Mouse (Mus musculus) MEL (cell line): ENCODE measurements around the gene Il20ra. TPM values are rescaled to one million over a fixed set of nuclear protein-coding genes. Genes with fewer than 3 reads are reported as not detected.
A peak's percentile ranks its signal among the peaks of the same experiment; 100 is the strongest.

ENCODE experiments used
- DNase-seq: peaks from one replicate; pipeline ENCODE4 v3.0.0; 2011; ENCODE audit warnings: low read depth, low spot score
- H3K27ac ChIP-seq: 2 replicates; pipeline ENCODE4 v1.5.1; 2012; ENCODE audit warnings: low read depth, mild to moderate bottlenecking, control low read depth, low read length, moderate library complexity; ENCODE audit not compliant: control insufficient read depth
- H3K27me3 ChIP-seq, 2 experiments: fragments of 150-350 bp in 1 of 2; sonication (generic) in 1 of 2; 2 replicates each; pipeline ENCODE4 v1.6.1; 2012; ENCODE audit warnings: low read length in 2 of 2, mild to moderate bottlenecking in 2 of 2, improper control_type of control experiment in 1 of 2, moderate library complexity in 1 of 2; ENCODE audit not compliant: insufficient read depth in 2 of 2, control insufficient read depth in 1 of 2
- H3K36me3 ChIP-seq, 2 experiments: 2 replicates each; pipeline ENCODE4 v1.6.1; 2012 to 2014; ENCODE audit warnings: low read length in 2 of 2, improper control_type of control experiment in 1 of 2, inconsistent platforms in 1 of 2, mild to moderate bottlenecking in 1 of 2; ENCODE audit not compliant: insufficient read depth in 2 of 2, control insufficient read depth in 1 of 2
- H3K4me1 ChIP-seq, 2 experiments: fragments of 150-350 bp in 1 of 2; sonication (generic) in 1 of 2; 2 replicates each; pipeline ENCODE4 v1.6.1; 2012; ENCODE audit warnings: low read length in 2 of 2, improper control_type of control experiment in 1 of 2, mild to moderate bottlenecking in 1 of 2; ENCODE audit not compliant: insufficient read depth in 2 of 2, control insufficient read depth in 1 of 2
- H3K4me3 ChIP-seq, 2 experiments: fragments of 150-350 bp in 1 of 2; sonication (generic) in 1 of 2; 2 replicates each; pipeline ENCODE4 v1.5.1; 2012; ENCODE audit warnings: low read depth in 2 of 2, low read length in 2 of 2, mild to moderate bottlenecking in 2 of 2, moderate library complexity in 2 of 2, control low read depth in 1 of 2, improper control_type of control experiment in 1 of 2; ENCODE audit not compliant: control insufficient read depth in 1 of 2, insufficient read depth in 1 of 2
- H3K79me2 ChIP-seq: 2 replicates; pipeline ENCODE4 v1.6.1; 2012; ENCODE audit warnings: mild to moderate bottlenecking, low read length, moderate library complexity; ENCODE audit not compliant: control insufficient read depth, poor library complexity, insufficient read depth
- H3K9ac ChIP-seq: 2 replicates; pipeline ENCODE4 v1.6.1; 2012; ENCODE audit warnings: low read depth, mild to moderate bottlenecking, control low read depth, low read length, moderate library complexity; ENCODE audit not compliant: control insufficient read depth, poor library complexity, severe bottlenecking
- H3K9me3 ChIP-seq: fragments of 150-350 bp; sonication (generic); replicated peaks from 2 replicates; pipeline ENCODE4 v1.6.1; 2012; ENCODE audit warnings: mild to moderate bottlenecking, low read length, improper control_type of control experiment, moderate library complexity; ENCODE audit not compliant: insufficient read depth
- BHLHE40 ChIP-seq: IDR thresholded peaks from 2 replicates; pipeline ENCODE4 v1.6.1; 2012; ENCODE audit warnings: low read depth, mild to moderate bottlenecking, inconsistent platforms, low read length, improper control_type of control experiment, borderline replicate concordance
- CHD1 ChIP-seq: IDR thresholded peaks from 2 replicates; pipeline ENCODE4 v1.6.1; 2012; ENCODE audit warnings: low read depth, mild to moderate bottlenecking, inconsistent platforms, low read length, improper control_type of control experiment
- CTCF ChIP-seq, 3 experiments: IDR thresholded peaks in 2 of 3; conservative IDR thresholded peaks in 1 of 3; 2 replicates each; pipeline ENCODE4 v1.5.1; 2011 to 2012; ENCODE audit warnings: low read length in 3 of 3, low read depth in 2 of 3, mild to moderate bottlenecking in 2 of 3, improper control_type of control experiment in 1 of 3, inconsistent platforms in 1 of 3, mixed read lengths in 1 of 3, moderate library complexity in 1 of 3; ENCODE audit not compliant: control insufficient read depth in 1 of 3, insufficient read depth in 1 of 3, poor library complexity in 1 of 3, severe bottlenecking in 1 of 3
- ELF1 ChIP-seq: IDR thresholded peaks from 2 replicates; pipeline ENCODE4 v1.6.1; 2014; ENCODE audit warnings: low read depth, mild to moderate bottlenecking, inconsistent platforms, low read length, improper control_type of control experiment, moderate library complexity
- ETS1 ChIP-seq: IDR thresholded peaks from 2 replicates; pipeline ENCODE4 v1.6.1; 2012; ENCODE audit warnings: low read depth, mild to moderate bottlenecking, inconsistent platforms, low read length, improper control_type of control experiment, moderate library complexity
- GABPA ChIP-seq: IDR thresholded peaks from 2 replicates; pipeline ENCODE4 v1.6.1; 2012; ENCODE audit warnings: low read depth, mild to moderate bottlenecking, inconsistent platforms, low read length, improper control_type of control experiment, moderate library complexity
- HCFC1 ChIP-seq: IDR thresholded peaks from 2 replicates; pipeline ENCODE4 v1.6.1; 2012; ENCODE audit warnings: low read depth, mild to moderate bottlenecking, inconsistent platforms, low read length, improper control_type of control experiment, moderate library complexity
- JUND ChIP-seq: IDR thresholded peaks from 2 replicates; pipeline ENCODE4 v1.6.1; 2011; ENCODE audit warnings: low read depth, mild to moderate bottlenecking, improper control_type of control experiment, low read length
- MAX ChIP-seq: IDR thresholded peaks from 2 replicates; pipeline ENCODE4 v1.6.1; 2011; ENCODE audit warnings: low read length, improper control_type of control experiment
- MAZ ChIP-seq: IDR thresholded peaks from 2 replicates; pipeline ENCODE4 v1.6.1; 2012; ENCODE audit warnings: low read depth, mild to moderate bottlenecking, inconsistent platforms, low read length, improper control_type of control experiment
- MXI1 ChIP-seq: IDR thresholded peaks from 2 replicates; pipeline ENCODE4 v1.6.1; 2011; ENCODE audit warnings: mild to moderate bottlenecking, low read depth, low read length, improper control_type of control experiment
- MYB ChIP-seq: IDR thresholded peaks from 2 replicates; pipeline ENCODE4 v1.6.1; 2011; ENCODE audit warnings: mild to moderate bottlenecking, low read depth, low read length, improper control_type of control experiment
- POLR2AphosphoS5 ChIP-seq: IDR thresholded peaks from 2 replicates; pipeline ENCODE4 v1.6.1; 2012; ENCODE audit warnings: low read depth, borderline replicate concordance, mild to moderate bottlenecking, inconsistent platforms, low read length, moderate library complexity, mixed read lengths
- RAD21 ChIP-seq: IDR thresholded peaks from 2 replicates; pipeline ENCODE4 v1.6.1; 2011; ENCODE audit warnings: mild to moderate bottlenecking, low read depth, low read length, improper control_type of control experiment
- SIN3A ChIP-seq: IDR thresholded peaks from 2 replicates; pipeline ENCODE4 v1.6.1; 2012; ENCODE audit warnings: low read length, improper control_type of control experiment, inconsistent platforms
- SMC3 ChIP-seq: IDR thresholded peaks from 2 replicates; pipeline ENCODE4 v1.6.1; 2011; ENCODE audit warnings: low read depth, low read length, improper control_type of control experiment
- TBP ChIP-seq: IDR thresholded peaks from 2 replicates; pipeline ENCODE4 v1.8.0; 2011; ENCODE audit warnings: low read depth, low read length, improper control_type of control experiment
- TCF12 ChIP-seq: IDR thresholded peaks from 2 replicates; pipeline ENCODE4 v1.6.1; 2014; ENCODE audit warnings: low read depth, mild to moderate bottlenecking, inconsistent platforms, low read length, improper control_type of control experiment, moderate library complexity
- ZC3H11A ChIP-seq: IDR thresholded peaks from 2 replicates; pipeline ENCODE4 v1.6.1; 2012; ENCODE audit warnings: low read depth, mild to moderate bottlenecking, inconsistent platforms, low read length, improper control_type of control experiment
- ZNF384 ChIP-seq: IDR thresholded peaks from 2 replicates; pipeline ENCODE4 v1.6.1; 2012; ENCODE audit warnings: low read depth, mild to moderate bottlenecking, inconsistent platforms, low read length, improper control_type of control experiment
- polyA plus RNA-seq, 2 experiments: library from polyadenylated mRNA; stranded (reverse) in 1 of 2; unstranded in 1 of 2; fragments of >175 nt in 1 of 2; fragments of >200 nt in 1 of 2; gene quantifications; 2 replicates each; pipeline versions ENCODE4 v1.2.1 to v1.2.4; 2012; ENCODE audit warnings: low replicate concordance in 2 of 2, low read depth in 1 of 2; ENCODE audit not compliant: insufficient read length in 2 of 2, insufficient read depth in 1 of 2, missing spikeins in 1 of 2
- total RNA-seq: library from RNA; depleted of rRNA; stranded (reverse); fragments of 300-350 nt; gene quantifications from 2 replicates; pipeline ENCODE4 v1.2.3, GENCODE M21; 2012

Il20ra gene
- total and polyA plus RNA-seq, 3 experiments, result 0.06 TPM; not detected in 2

GRCm38 (mm10) chr10:19708277-19709070, 3.9 kb upstream of the Il20ra start:
- Histone ChIP-seq H3K27me3 (no peaks in the 10 kb centered on the region), H3K36me3 (peaks cover 0 to 14% of the 10 kb centered on the region in 2 experiments; a peak in 2 of 4 replicates), H3K9ac (peak overlapping the region; percentile 35), H3K4me1 (peaks cover 8 to 21% of the 10 kb centered on the region in 2 experiments), H3K9me3 (no peaks in the 10 kb centered on the region), H3K79me2 (no peaks in the 10 kb centered on the region), H3K27ac (peak overlapping the region; percentile 17; the same call in 1 of the 2 replicates), H3K4me3 (peak overlapping the region; percentile 30 to 61)
- DNase-seq, result peak; percentile 89
- TF ChIP-seq CHD1, result no peak
- TF ChIP-seq SIN3A, result peak; percentile 7; the same call in 1 of the 2 replicates
- no peak; the same call in 1 of the 2 replicates for TF ChIP-seq MXI1
- no peak for TF ChIP-seq MYB
- no peak for TF ChIP-seq GABPA
- TF ChIP-seq MAX, result 0 out of 2 replicates have a peak, but pooled peaks have one; percentile 21
- peak; percentile 65 to 91 (median 85) for TF ChIP-seq CTCF (IDR thresholded peaks at IDR 0.05 in 2 of 3, conservative IDR thresholded peaks at IDR 0.05 in 1 of 3; ENCODE audit: control insufficient read depth in 1 of 3, insufficient read depth in 1 of 3, low read depth in 2 of 3, low read length in 3 of 3, poor library complexity in 1 of 3, severe bottlenecking in 1 of 3)
- no peak for TF ChIP-seq TCF12
- TF ChIP-seq ZNF384, result no peak
- peak; percentile 95 for TF ChIP-seq RAD21
- peak; percentile 87 for TF ChIP-seq SMC3
- 0 out of 2 replicates have a peak, but pooled peaks have one; percentile 22 for TF ChIP-seq HCFC1
- TF ChIP-seq ELF1, result 0 out of 2 replicates have a peak, but pooled peaks have one; percentile 33
- no peak for TF ChIP-seq JUND
- TF ChIP-seq ETS1, result no peak
- no peak for TF ChIP-seq POLR2AphosphoS5
- no peak for TF ChIP-seq BHLHE40
- TF ChIP-seq MAZ, result no peak
- TF ChIP-seq ZC3H11A, result peak; percentile 84
- no peak for TF ChIP-seq TBP
